Mouse (Mus musculus) spleen, adult 10 weeks (tissue): ENCODE measurements around the gene Otor. TPM values are rescaled to one million over a fixed set of nuclear protein-coding genes. Genes with fewer than 3 reads are reported as not detected.

ENCODE experiments used
- polyA plus RNA-seq: library from polyadenylated mRNA; stranded (reverse); fragments of 350-450 nt; fragmentation: Illumina TruSeq; extraction: RNeasy Lipid Tissue Mini Kit (QIAGEN cat#74804); gene quantifications from one replicate; pipeline ENCODE4 v1.2.3, GENCODE M21; 2015; ENCODE audit warnings: low replicate concordance; ENCODE audit not compliant: insufficient read depth

The Otor gene
- not detected for polyA plus RNA-seq

DNA sequence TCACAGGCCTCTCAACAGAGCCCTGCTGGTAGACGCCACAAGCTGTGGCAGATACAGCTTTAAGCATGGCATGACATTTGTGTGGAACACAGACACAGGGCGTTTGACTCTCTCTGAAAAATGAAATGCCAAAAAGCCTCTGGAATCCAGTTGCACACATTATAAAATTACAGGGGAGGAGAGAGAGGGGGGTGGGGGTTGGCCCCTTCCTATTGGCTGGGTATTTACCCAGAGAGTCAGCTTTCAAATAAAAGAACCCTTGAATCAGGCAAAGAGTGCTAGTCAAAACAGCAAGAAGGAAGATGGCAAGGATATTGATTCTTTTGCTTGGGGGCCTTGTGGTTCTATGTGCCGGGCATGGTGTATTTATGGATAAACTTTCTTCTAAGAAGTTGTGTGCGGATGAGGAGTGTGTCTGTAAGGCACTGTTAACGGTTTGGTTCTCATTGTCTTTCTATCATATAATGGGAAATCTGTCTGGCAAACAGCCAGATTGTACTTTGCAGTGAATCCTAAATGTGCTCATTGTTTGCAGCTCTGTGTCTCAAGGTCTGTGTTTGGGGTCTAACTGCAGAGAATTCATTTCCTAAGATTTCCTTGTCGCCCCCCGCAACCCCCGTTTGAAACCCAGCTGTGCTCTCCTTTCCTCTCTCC, at the start of gene Otor:
Gene Otor, plus strand, starts transcription at position 276 of the 654 bp plus-strand sequence.

GRCm38 (mm10) chr2:143062812-143063792, 15.2 kb upstream of the Otor start, which contains the start of gene Snrpb2:
Snrpb2 (plus strand) TSS chr2:143063039.

Other genes starting within 250 kb of the Otor start
- 13.1 TPM for gene Kif16b, start 176.9 kb upstream of the Otor start, polyA plus RNA-seq
- gene Snrpb2, start 15.4 kb upstream of the Otor start, polyA plus RNA-seq, result 118 TPM